Mouse (Mus musculus) spleen, adult 2 months (tissue): ENCODE results near the gene Tmem184b. TPM values are rescaled to one million over a fixed set of nuclear protein-coding genes. Genes with fewer than 3 reads are reported as not detected.

Experiments used
- DNase-seq, 2 experiments: peaks; one replicate each; pipeline versions ENCODE4 v3.0.0 to v3.0.0-alpha.2; 2012 to 2021; ENCODE audit warnings: low spot score in 2 of 2, low read depth in 1 of 2
- H3K27ac ChIP-seq: fragments of 200-500 bp; 2 replicates; pipeline ENCODE4 v1.5.1; 2012; ENCODE audit warnings: low read length, inconsistent platforms; ENCODE audit not compliant: insufficient read depth
- H3K27me3 ChIP-seq: fragments of 200-500 bp; 2 replicates; pipeline ENCODE4 v1.6.1; 2012; ENCODE audit warnings: mild to moderate bottlenecking, moderate library complexity, low read length, inconsistent platforms; ENCODE audit not compliant: control insufficient read depth, insufficient read depth
- H3K36me3 ChIP-seq: fragments of 200-500 bp; 2 replicates; pipeline ENCODE4 v1.6.1; 2012; ENCODE audit warnings: mild to moderate bottlenecking, low read length, inconsistent platforms; ENCODE audit not compliant: control insufficient read depth, insufficient read depth
- H3K4me1 ChIP-seq: fragments of 200-500 bp; 2 replicates; pipeline ENCODE4 v1.6.1; 2011; ENCODE audit warnings: inconsistent platforms; ENCODE audit not compliant: control insufficient read depth, insufficient read depth, insufficient read length
- H3K4me3 ChIP-seq: fragments of 200-500 bp; 2 replicates; pipeline ENCODE4 v1.5.1; 2011; ENCODE audit warnings: mild to moderate bottlenecking, inconsistent platforms; ENCODE audit not compliant: insufficient read depth, insufficient read length; ENCODE audit errors: extremely low read depth
- CTCF ChIP-seq: fragments of 200-500 bp; IDR thresholded peaks from 2 replicates; pipeline ENCODE4 v1.5.1; 2011; ENCODE audit warnings: mild to moderate bottlenecking, inconsistent platforms; ENCODE audit not compliant: insufficient read depth, insufficient read length, insufficient replicate concordance; ENCODE audit errors: extremely low read depth
- POLR2A ChIP-seq: fragments of 200-500 bp; IDR thresholded peaks from 2 replicates; pipeline ENCODE4 v1.6.1; 2011; ENCODE audit warnings: low read depth, low read length, inconsistent platforms
- WGBS: fragments of 180-500 bp; shearing (Covaris S2); methylation state at CpG from one replicate; pipeline ENCODE4 v1.1.7; 2018; 5-methylcytosine and 5-hydroxymethylcytosine counted together
- polyA plus RNA-seq: library from polyadenylated mRNA; depleted of rRNA; stranded (reverse); fragments of >200 nt; gene quantifications from 2 replicates; pipeline ENCODE4 v1.2.3, GENCODE M21; 2012

Gene Tmem184b
- polyA plus RNA-seq, 1 experiment = 89.7 TPM

DNA sequence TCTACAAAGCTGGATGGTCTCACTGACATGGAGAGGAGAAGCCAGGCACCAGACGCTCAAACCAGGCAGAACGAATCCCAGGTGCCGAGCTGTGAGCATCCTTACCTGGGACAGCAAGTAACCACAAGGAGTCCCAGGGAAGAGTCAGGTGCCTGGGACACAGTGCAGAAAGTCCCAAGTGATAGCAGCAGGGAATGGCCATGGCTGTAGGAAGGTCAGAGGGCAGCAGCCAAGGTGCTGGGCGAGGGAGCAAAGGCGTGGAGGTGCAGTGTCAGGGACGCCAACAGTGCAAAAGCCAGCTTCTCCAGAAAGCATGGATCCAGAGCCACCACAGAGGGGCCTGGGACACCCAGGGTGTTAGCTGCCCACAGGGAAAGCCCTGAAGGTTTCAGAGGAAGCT is 10.3 kb downstream of the Tmem184b start:
- Histone ChIP-seq H3K4me1 (peaks cover 11% of the 10 kb centered on the region; the same call in 1 of the 2 replicates), H3K36me3 (no peaks in the 10 kb centered on the region), H3K4me3 (no peak overlapping the region), H3K27me3 (no peaks in the 10 kb centered on the region), H3K27ac (no peak overlapping the region)
- no peak for DNase-seq
- TF ChIP-seq CTCF (no peak), POLR2A (no peak)
- 93% methylated on average over 6 of the region's 6 CpGs for WGBS

DNA sequence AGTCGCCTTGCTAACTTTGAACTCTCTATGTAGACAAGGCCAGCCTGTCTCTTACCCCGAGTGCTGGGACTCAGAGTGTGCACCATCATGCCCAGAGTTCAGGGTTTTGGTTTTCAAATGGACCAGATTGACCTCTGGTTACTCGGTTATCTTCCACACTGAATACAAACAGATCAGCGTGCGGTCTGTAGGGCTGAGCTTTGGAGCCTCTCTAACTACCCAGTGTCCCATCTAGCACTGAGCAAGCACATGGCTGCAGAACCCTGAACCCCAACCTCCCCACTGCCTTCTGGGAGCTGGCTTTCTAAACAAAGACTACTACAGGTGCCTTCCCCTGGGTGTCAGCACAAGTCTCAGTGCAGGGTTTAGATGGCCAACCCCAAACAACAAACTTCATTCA is 10.8 kb downstream of the Tmem184b start:
- 91% methylated on average over 5 of the region's 5 CpGs for WGBS
- H3K4me1 ChIP-seq = peaks cover 11% of the 10 kb centered on the region; the same call in 1 of the 2 replicates
- H3K27me3 ChIP-seq = no peaks in the 10 kb centered on the region
- H3K4me3 ChIP-seq = no peak overlapping the region
- H3K36me3 ChIP-seq = no peaks in the 10 kb centered on the region
- TF ChIP-seq CTCF (no peak), POLR2A (no peak)
- no peak for DNase-seq
- H3K27ac ChIP-seq = no peak overlapping the region

DNA sequence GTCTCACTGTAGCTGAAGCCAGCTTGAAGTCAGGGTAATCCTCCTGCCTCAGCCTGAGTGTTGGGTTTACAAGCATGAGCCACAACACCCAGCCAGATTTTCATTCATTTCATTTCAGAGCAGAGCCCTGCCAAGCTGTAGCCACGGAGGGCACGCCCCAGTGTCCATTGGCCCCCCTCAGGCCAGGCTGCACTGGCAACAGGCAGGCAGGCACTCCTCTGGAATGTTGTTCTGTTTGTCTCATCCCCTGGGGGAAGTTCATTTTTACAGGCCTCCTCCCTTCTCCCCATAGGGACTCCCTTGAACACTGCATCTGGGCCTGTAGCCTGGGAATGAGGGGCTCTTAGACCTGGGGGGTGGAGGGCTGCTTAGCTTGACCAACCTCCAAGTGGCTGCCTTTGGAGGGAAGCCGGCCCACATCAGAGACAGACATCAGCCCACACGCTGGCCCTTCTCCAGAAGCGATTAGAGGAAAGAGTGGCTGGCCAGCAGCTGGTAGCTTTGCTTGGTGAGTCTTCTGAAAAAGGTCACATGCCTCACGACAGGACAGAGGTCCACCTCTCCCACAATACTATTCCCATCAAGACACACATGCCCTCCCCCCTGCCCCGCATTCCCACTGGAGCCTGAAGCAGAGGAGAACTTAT is 11.8 kb downstream of the Tmem184b start:
- no peak for DNase-seq
- no peaks in the 10 kb centered on the region for H3K36me3 ChIP-seq
- H3K4me1 ChIP-seq = peaks cover 8% of the 10 kb centered on the region; the same call in 1 of the 2 replicates
- no peak overlapping the region for H3K4me3 ChIP-seq
- 79% methylated on average over 7 of the region's 7 CpGs for WGBS
- H3K27ac ChIP-seq = no peak overlapping the region
- H3K27me3 ChIP-seq = no peaks in the 10 kb centered on the region
- no peak for TF ChIP-seq CTCF
- no peak for TF ChIP-seq POLR2A

GRCm38 (mm10) chr15:79390434-79390833 is 12.9 kb downstream of the Tmem184b start:
- 0 out of 2 replicates have a peak, but pooled peaks cover 7% of the 10 kb centered on the region for H3K4me1 ChIP-seq
- 78% methylated on average over 6 of the region's 6 CpGs for WGBS
- no peak overlapping the region for H3K27ac ChIP-seq
- no peak for DNase-seq
- no peak overlapping the region for H3K4me3 ChIP-seq
- H3K36me3 ChIP-seq = no peaks in the 10 kb centered on the region
- TF ChIP-seq CTCF (no peak), POLR2A (no peak)
- H3K27me3 ChIP-seq = no peaks in the 10 kb centered on the region

GRCm38 (mm10) chr15:79388171-79388570 is 15.2 kb downstream of the Tmem184b start:
- Histone ChIP-seq H3K36me3 (no peaks in the 10 kb centered on the region), H3K4me3 (no peak overlapping the region), H3K27ac (no peak overlapping the region), H3K27me3 (no peaks in the 10 kb centered on the region), H3K4me1 (0 out of 2 replicates have a peak, but pooled peaks cover 7% of the 10 kb centered on the region)
- no peak for DNase-seq
- TF ChIP-seq POLR2A (no peak), CTCF (no peak)
- WGBS = 86% methylated on average over 6 of the region's 6 CpGs

DNA sequence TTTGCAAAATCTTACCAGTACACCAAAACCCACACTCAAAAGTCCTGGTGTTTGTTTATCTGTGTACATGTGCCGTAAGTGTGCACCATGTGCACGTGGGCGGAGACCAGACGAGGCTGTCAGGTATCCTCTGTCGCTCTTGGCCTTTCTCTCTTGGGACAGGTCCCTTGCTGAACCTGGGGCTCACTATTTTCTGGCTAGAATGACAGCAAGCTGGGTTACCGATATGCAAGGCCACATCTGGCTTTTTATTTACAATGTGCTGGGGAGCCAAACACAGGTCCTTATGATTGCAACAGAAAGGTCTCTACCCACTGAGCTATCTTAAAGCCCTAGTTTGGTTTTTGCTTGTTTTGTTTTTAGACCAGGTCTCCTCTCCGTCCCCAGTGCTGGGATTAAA is 15.8 kb downstream of the Tmem184b start:
- no peak overlapping the region for H3K4me3 ChIP-seq
- no peak overlapping the region for H3K27ac ChIP-seq
- 77% methylated on average over 7 of the region's 7 CpGs for WGBS
- H3K36me3 ChIP-seq = no peaks in the 10 kb centered on the region
- no peak for DNase-seq
- TF ChIP-seq CTCF = no peak
- TF ChIP-seq POLR2A = no peak
- H3K27me3 ChIP-seq = no peaks in the 10 kb centered on the region
- H3K4me1 ChIP-seq = 0 out of 2 replicates have a peak, but pooled peaks cover 7% of the 10 kb centered on the region

GRCm38 (mm10) chr15:79387081-79387480 is 16.3 kb downstream of the Tmem184b start:
- Histone ChIP-seq H3K36me3 (no peaks in the 10 kb centered on the region), H3K4me1 (0 out of 2 replicates have a peak, but pooled peaks cover 7% of the 10 kb centered on the region), H3K4me3 (no peak overlapping the region), H3K27me3 (no peaks in the 10 kb centered on the region), H3K27ac (no peak overlapping the region)
- DNase-seq = no peak
- 76% methylated on average over 6 of the region's 6 CpGs for WGBS
- no peak for TF ChIP-seq CTCF
- no peak for TF ChIP-seq POLR2A
